Mouse (Mus musculus) ES-E14 (cell line): ENCODE measurements around the gene Tmem28.

Source experiments
- CHD2 ChIP-seq: IDR thresholded peaks from 2 replicates; pipeline ENCODE4 v1.6.1; 2014; ENCODE audit warnings: mild to moderate bottlenecking, low read depth, low read length, inconsistent platforms
- HCFC1 ChIP-seq: IDR thresholded peaks from 2 replicates; pipeline ENCODE4 v1.6.1; 2012; ENCODE audit warnings: low read length, inconsistent platforms, borderline replicate concordance; ENCODE audit not compliant: insufficient read depth
- ZC3H11A ChIP-seq: IDR thresholded peaks from 2 replicates; pipeline ENCODE4 v1.6.1; 2012; ENCODE audit warnings: low read depth, mild to moderate bottlenecking, inconsistent platforms, low read length, borderline replicate concordance
- ZNF384 ChIP-seq: IDR thresholded peaks from 2 replicates; pipeline ENCODE4 v1.6.1; 2012; ENCODE audit warnings: low read depth, low read length, inconsistent platforms

GRCm38 (mm10) chrX:99873920-99874296 lies 53.1 kb downstream of the Tmem28 start:
- TF ChIP-seq ZNF384 (no peak), HCFC1 (no peak), ZC3H11A (no peak), CHD2 (no peak)
